8 mouse cellular contexts compared by ENCODE assay signal in the genomic region with DNA sequence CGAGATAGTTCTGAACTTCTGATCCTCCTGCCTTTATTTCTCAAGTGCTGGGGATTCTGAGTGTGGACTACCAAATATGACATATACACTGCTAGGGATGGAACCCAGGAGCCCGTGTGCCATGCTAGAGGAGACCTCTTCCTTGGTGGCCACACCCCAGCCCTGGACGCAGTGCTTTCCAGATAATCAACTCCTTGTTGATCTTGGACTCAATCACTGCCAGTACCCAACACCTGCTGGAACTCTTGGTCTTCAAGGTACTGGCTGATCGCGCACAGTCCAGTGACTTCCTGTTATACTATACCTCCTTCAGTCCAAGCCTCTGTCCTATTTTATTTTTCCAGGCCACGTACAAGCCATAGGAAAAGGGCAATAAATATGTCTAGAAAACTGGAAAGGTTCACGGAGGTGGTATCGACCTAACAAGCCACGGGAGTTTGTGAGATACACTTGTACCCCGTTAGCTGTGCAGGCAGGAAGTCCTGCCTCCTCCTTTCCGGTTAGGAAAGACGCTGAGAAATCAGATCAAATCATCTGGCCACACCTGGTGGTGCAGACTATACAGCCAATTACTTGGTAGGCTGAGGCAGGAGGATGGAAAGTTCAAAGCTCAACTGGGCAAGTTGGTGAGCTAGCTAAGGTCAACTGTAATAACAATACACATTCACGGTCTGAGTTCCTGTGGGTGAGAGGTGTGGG. TPM values are rescaled to one million over a fixed set of nuclear protein-coding genes. Genes with fewer than 3 reads are reported as not detected.
A peak's percentile ranks its signal among the peaks of the same experiment; 100 is the strongest.
DNase-seq lines count a peak whose midpoint lies in the region; ATAC-seq and TF ChIP-seq lines count a peak whose summit lies in the region.

No protein-coding gene starts in this region.

- H3K27me3 ChIP-seq in kidney, embryonic 14.5 days (ENCODE audit: control insufficient read depth, insufficient read depth, low read length), result no peaks in the 10 kb centered on the region
- H3K27me3 ChIP-seq in liver, postnatal 0 days (ENCODE audit: insufficient read depth, low read length), result no peaks in the 10 kb centered on the region

- no peak for TF ChIP-seq CTCF in bone marrow, adult 2 months (IDR thresholded peaks at IDR 0.05; ENCODE audit: control insufficient read depth, insufficient read depth, low read length)
- no peak; the same call in 1 of the 2 replicates for TF ChIP-seq CTCF in liver, postnatal 0 days (IDR thresholded peaks at IDR 0.05; ENCODE audit: low read depth)

- H3K27ac ChIP-seq in kidney, embryonic 14.5 days (ENCODE audit: low read depth, low read length), result peak overlapping the region; percentile 77
- peak overlapping the region; percentile 82 for H3K27ac ChIP-seq in bone marrow, adult 2 months (ENCODE audit: control insufficient read depth, insufficient read depth, low read depth, low read length, poor library complexity)
- peak overlapping the region; percentile 88 for H3K27ac ChIP-seq in liver, postnatal 0 days (ENCODE audit: low read depth)

- no peak for TF ChIP-seq EP300 in liver, postnatal 0 days (IDR thresholded peaks at IDR 0.05; ENCODE audit: low read depth)

- H3K4me2 ChIP-seq in kidney, embryonic 14.5 days (replicated peaks; ENCODE audit: low read depth, low read length), result peak overlapping the region; percentile 55
- H3K4me2 ChIP-seq in liver, postnatal 0 days (ENCODE audit: low read depth, low read length), result peak overlapping the region; percentile 91

- H3K36me3 ChIP-seq in kidney, embryonic 14.5 days (ENCODE audit: control insufficient read depth, insufficient read depth, low read length), result peaks cover 23% of the 10 kb centered on the region
- H3K36me3 ChIP-seq in liver, postnatal 0 days (replicated peaks; ENCODE audit: insufficient read depth, low read length), result peaks cover 15% of the 10 kb centered on the region

- peak; percentile 39 for ATAC-seq in kidney, embryonic 14.5 days (ENCODE audit: low FRiP score, low TSS enrichment)
- peak; percentile 28 for ATAC-seq in granulocyte monocyte progenitor cell, adult 5-6 weeks (replicated peaks; ENCODE audit: poor library complexity, severe bottlenecking)
- ATAC-seq in liver, postnatal 0 days, result peak; percentile 58

- TF ChIP-seq POLR2A in bone marrow, adult 2 months (IDR thresholded peaks at IDR 0.05; ENCODE audit: borderline replicate concordance, control insufficient read depth, low read depth, low read length), result no peak

- peak overlapping the region; percentile 95 for H3K9ac ChIP-seq in kidney, embryonic 14.5 days (ENCODE audit: low read depth, low read length)
- H3K9ac ChIP-seq in liver, postnatal 0 days (replicated peaks), result peak overlapping the region; percentile 89

- H3K9me3 ChIP-seq in kidney, embryonic 14.5 days (ENCODE audit: control insufficient read depth, low read length), result no peaks in the 10 kb centered on the region
- H3K9me3 ChIP-seq in liver, postnatal 0 days (ENCODE audit: low read length), result no peaks in the 10 kb centered on the region

- peak overlapping the region; percentile 99 for H3K4me3 ChIP-seq in kidney, embryonic 14.5 days (ENCODE audit: low read length)
- peak overlapping the region; percentile 79 for H3K4me3 ChIP-seq in bone marrow, adult 2 months (replicated peaks; ENCODE audit: control insufficient read depth, low read depth, low read length)
- peak overlapping the region; percentile 98 for H3K4me3 ChIP-seq in liver, postnatal 0 days (ENCODE audit: low read depth, low read length)

- peaks cover 22% of the 10 kb centered on the region for H3K4me1 ChIP-seq in kidney, embryonic 14.5 days (ENCODE audit: control insufficient read depth, insufficient read depth, low read length)
- peaks cover 3% of the 10 kb centered on the region for H3K4me1 ChIP-seq in bone marrow, adult 2 months (ENCODE audit: control insufficient read depth, insufficient read depth, low read length)
- H3K4me1 ChIP-seq in liver, postnatal 0 days (ENCODE audit: insufficient read depth), result peaks cover 41% of the 10 kb centered on the region

- 45% methylated on average over 13 of the region's 13 CpGs for WGBS in kidney, embryonic 14.5 days
- 29% methylated on average over 13 of the region's 13 CpGs for WGBS in bone marrow, adult 2 months
- WGBS in liver, postnatal 0 days (ENCODE audit: insufficient replicate concordance), result 33% methylated on average over 13 of the region's 13 CpGs

- no peak for DNase-seq in kidney, adult 18-20 months
- DNase-seq in liver, postnatal 0 days, result no peak
- no peak for DNase-seq in Muller cell, postnatal 12 days (ENCODE audit: inconsistent ontology term)
- DNase-seq in right cerebral cortex, adult 2 months (ENCODE audit: low spot score in 2 of 2), result no peak
- no peak for DNase-seq in embryo, embryonic 10.5 days (ENCODE audit: low spot score)

RNA-seq across cellular contexts. Expression of gene Spata2, which starts 10.0 kb away (rescaled TPM):
- polyA plus RNA-seq in kidney, embryonic 14.5 days (2014; fragmentation: Nextera tagmentation; extraction: Ambion mirVana), result 10.8 and 17.4 TPM in 2 replicates
- 4.9 and 9.1 TPM in 2 replicates for polyA plus RNA-seq in bone marrow, adult 2 months (2011; ENCODE audit: insufficient read depth, insufficient read length, low replicate concordance, missing spikeins)
- total RNA-seq in granulocyte monocyte progenitor cell, adult 5-6 weeks (2014; fragmentation: Nextera tagmentation), result 11.5 and 24.7 TPM in 2 replicates
- total RNA-seq in granulocyte monocyte progenitor cell, adult 5-6 weeks (2017), result 7.4 and 8.1 TPM in 2 replicates
- 4.7 and 4.9 TPM in 2 replicates for polyA plus RNA-seq in liver, postnatal 0 days (2015; fragmentation: Nextera tagmentation; extraction: Ambion mirVana)

RNA-seq across cellular contexts. Expression of gene Rnf114, which starts 10.3 kb away (rescaled TPM):
- 79.1 and 98.3 TPM in 2 replicates for polyA plus RNA-seq in kidney, embryonic 14.5 days (2014; fragmentation: Nextera tagmentation; extraction: Ambion mirVana)
- 22.4 and 33.5 TPM in 2 replicates for polyA plus RNA-seq in bone marrow, adult 2 months (2011; ENCODE audit: insufficient read depth, insufficient read length, low replicate concordance, missing spikeins)
- 39.8 and 49.3 TPM in 2 replicates for total RNA-seq in granulocyte monocyte progenitor cell, adult 5-6 weeks (2014; fragmentation: Nextera tagmentation)
- 24.3 and 25.7 TPM in 2 replicates for total RNA-seq in granulocyte monocyte progenitor cell, adult 5-6 weeks (2017)
- 39.5 and 44.0 TPM in 2 replicates for polyA plus RNA-seq in liver, postnatal 0 days (2015; fragmentation: Nextera tagmentation; extraction: Ambion mirVana)

RNA-seq across cellular contexts. Expression of gene Snai1, which starts 35.3 kb away (rescaled TPM):
- polyA plus RNA-seq in kidney, embryonic 14.5 days (2014; fragmentation: Nextera tagmentation; extraction: Ambion mirVana), result 40.4 and 40.8 TPM in 2 replicates
- polyA plus RNA-seq in bone marrow, adult 2 months (2011; ENCODE audit: insufficient read depth, insufficient read length, low replicate concordance, missing spikeins), result 1.9 TPM in 1 of 2 replicates, not detected in the other
- total RNA-seq in granulocyte monocyte progenitor cell, adult 5-6 weeks (2014; fragmentation: Nextera tagmentation), result not detected in 2 replicates
- total RNA-seq in granulocyte monocyte progenitor cell, adult 5-6 weeks (2017), result not detected in 2 replicates
- polyA plus RNA-seq in liver, postnatal 0 days (2015; fragmentation: Nextera tagmentation; extraction: Ambion mirVana), result 1.6 and 2.3 TPM in 2 replicates

Comparison
In these comparisons a context has a peak if more than half of its experiments do, and no peak if none do; other contexts are left out.
1. RNA of gene Snai1, which starts 35.3 kb away (polyA plus RNA-seq): 40.4 to 40.8 TPM in kidney, embryonic 14.5 days; 1.6 to 2.3 TPM in liver, postnatal 0 days and 1.9 TPM in bone marrow, adult 2 months; every median in the first group is over 10 times any median in the second.
2. Peak in every context shown above with its lines, with median percentiles within 50 percentile points of each other: ATAC-seq, H3K27ac ChIP-seq and H3K4me3 ChIP-seq.